Mouse (Mus musculus) C2C12 (cell line): ENCODE measurements around the gene Foxc2. TPM values are rescaled to one million over a fixed set of nuclear protein-coding genes. Genes with fewer than 3 reads are reported as not detected.
A peak's percentile ranks its signal among the peaks of the same experiment; 100 is the strongest.

Experiments used
- H3K27me3 ChIP-seq: one replicate; pipeline ENCODE4 v1.6.1; 2011; ENCODE audit not compliant: control insufficient read depth, insufficient read depth, insufficient read length
- H3K36me3 ChIP-seq: one replicate; pipeline ENCODE4 v1.6.1; 2011; ENCODE audit not compliant: control insufficient read depth, insufficient read depth
- H3K4me3 ChIP-seq: one replicate; pipeline ENCODE4 v1.5.1; 2011; ENCODE audit warnings: mild to moderate bottlenecking, control low read depth; ENCODE audit not compliant: poor library complexity, insufficient read depth, severe bottlenecking
- H3K79me2 ChIP-seq: one replicate; pipeline ENCODE4 v1.6.1; 2011; ENCODE audit not compliant: control insufficient read depth, insufficient read depth
- H3K79me3 ChIP-seq: one replicate; pipeline ENCODE4 v1.6.1; 2011; ENCODE audit warnings: low read depth, control low read depth
- H3ac ChIP-seq: one replicate; pipeline ENCODE3; 2011; ENCODE audit warnings: low read depth; ENCODE audit not compliant: control insufficient read depth, insufficient read length
- CEBPB ChIP-seq: IDR thresholded peaks from one replicate; pipeline ENCODE4 v1.6.1; 2011; ENCODE audit warnings: low read depth, mild to moderate bottlenecking, control low read depth, moderate library complexity
- CTCF ChIP-seq: IDR thresholded peaks from one replicate; pipeline ENCODE4 v1.5.1; 2011; ENCODE audit not compliant: control insufficient read depth, insufficient read depth, insufficient read length
- FOSL1 ChIP-seq: IDR thresholded peaks from one replicate; pipeline ENCODE4 v1.8.0; 2011; ENCODE audit warnings: mild to moderate bottlenecking, low read length; ENCODE audit not compliant: poor library complexity, insufficient read depth, severe bottlenecking
- MAX ChIP-seq: IDR thresholded peaks from one replicate; pipeline ENCODE4 v1.6.1; 2011; ENCODE audit warnings: mild to moderate bottlenecking, control low read depth
- MYOD1 ChIP-seq: IDR thresholded peaks from one replicate; pipeline ENCODE4 v1.6.1; 2011; ENCODE audit warnings: low read depth; ENCODE audit not compliant: control insufficient read depth, insufficient read length
- MYOG ChIP-seq: IDR thresholded peaks from one replicate; pipeline ENCODE4 v1.6.1; 2011; ENCODE audit not compliant: control insufficient read depth, insufficient read length; ENCODE audit errors: extremely low read depth
- USF1 ChIP-seq: IDR thresholded peaks from one replicate; pipeline ENCODE4 v1.6.1; 2011; ENCODE audit warnings: low read depth, mild to moderate bottlenecking, control low read depth, moderate library complexity
- long read RNA-seq, 2 experiments: library from polyadenylated mRNA; unstranded; transcript quantifications; one replicate each; pipeline ENCODE4 v2.0.0; 2019 to 2020
- polyA plus RNA-seq: library from polyadenylated mRNA; unstranded; fragments of >200 nt; fragmentation: generic; extraction: Trizol; gene quantifications from one replicate; pipeline ENCODE4 v1.2.1, GENCODE M21; 2012; ENCODE audit warnings: missing spikeins

Gene Foxc2
- 22.9 TPM for polyA plus RNA-seq
- long read RNA-seq, experiment 1, transcript Foxc2-201 (1 exons, 2,725 nt) = major isoform, 7 of 7 reads
- long read RNA-seq, experiment 1, partial matches to known transcripts = 0 of 7 reads
- long read RNA-seq, experiment 1, other reads (novel, unspliced or antisense) = 0 of 7 reads
- long read RNA-seq, experiment 2, transcript Foxc2-201 (1 exons, 2,725 nt) = major isoform, 352 of 352 reads
- long read RNA-seq, experiment 2, partial matches to known transcripts = 0 of 352 reads
- long read RNA-seq, experiment 2, other reads (novel, unspliced or antisense) = 0 of 352 reads

DNA sequence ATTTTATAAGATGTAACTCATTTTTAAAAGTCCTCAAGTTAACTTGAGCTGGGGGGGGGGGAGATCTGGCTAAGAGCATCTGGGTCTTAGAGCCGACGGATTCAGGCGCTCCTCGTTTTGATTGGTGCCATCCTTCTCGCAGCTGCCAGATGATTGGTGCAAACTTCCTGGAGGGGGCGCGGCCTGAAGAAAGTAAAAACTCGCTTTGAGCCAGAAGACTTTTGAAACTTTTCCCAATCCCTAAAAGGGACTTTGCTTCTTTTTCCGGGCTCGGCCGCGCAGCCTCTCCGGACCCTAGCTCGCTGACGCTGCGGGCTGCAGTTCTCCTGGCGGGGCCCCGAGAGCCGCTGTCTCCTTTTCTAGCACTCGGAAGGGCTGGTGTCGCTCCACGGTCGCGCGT is at the start of gene Foxc2:
Gene Foxc2 (plus strand): TSS at position 224 of the 400 bp plus-strand sequence.
- Histone ChIP-seq H3K36me3 (peaks cover under 1% of the 10 kb centered on the region), H3K79me3 (peaks cover 35% of the 10 kb centered on the region), H3K4me3 (peak within 1 kb of the TSS; percentile 68), H3ac (peak within 1 kb of the TSS; percentile 80), H3K27me3 (no peaks in the 10 kb centered on the region), H3K79me2 (peaks cover 49% of the 10 kb centered on the region)
- TF ChIP-seq CEBPB (no peak), CTCF (no peak), MYOD1 (no peak), FOSL1 (no peak), MAX (no peak), USF1 (no peak), MYOG (no peak)

GRCm38 (mm10) chr8:121071454-121071853 is 44.5 kb upstream of the Foxc2 start:
- Histone ChIP-seq H3K4me3 (no peak overlapping the region), H3K27me3 (peaks cover 88% of the 10 kb centered on the region), H3K36me3 (no peaks in the 10 kb centered on the region), H3K79me3 (no peaks in the 10 kb centered on the region), H3ac (no peak overlapping the region), H3K79me2 (no peaks in the 10 kb centered on the region)
- TF ChIP-seq USF1 (no peak), MYOG (no peak), FOSL1 (no peak), MYOD1 (no peak), CTCF (no peak), MAX (no peak), CEBPB (no peak)

GRCm38 (mm10) chr8:121072406-121073130 is 43.4 kb upstream of the Foxc2 start:
- TF ChIP-seq MYOG (no peak), MYOD1 (no peak), FOSL1 (no peak), USF1 (no peak), CEBPB (no peak), CTCF (no peak), MAX (no peak)
- no peak overlapping the region for H3K4me3 ChIP-seq
- H3K79me2 ChIP-seq = no peaks in the 10 kb centered on the region
- H3K36me3 ChIP-seq = no peaks in the 10 kb centered on the region
- H3ac ChIP-seq = no peak overlapping the region
- no peaks in the 10 kb centered on the region for H3K79me3 ChIP-seq
- peaks cover 90% of the 10 kb centered on the region for H3K27me3 ChIP-seq

GRCm38 (mm10) chr8:121073174-121074107 is 42.5 kb upstream of the Foxc2 start:
- Histone ChIP-seq H3K79me2 (no peaks in the 10 kb centered on the region), H3K27me3 (peaks cover 94% of the 10 kb centered on the region), H3K36me3 (no peaks in the 10 kb centered on the region), H3K79me3 (no peaks in the 10 kb centered on the region), H3K4me3 (no peak overlapping the region), H3ac (no peak overlapping the region)
- TF ChIP-seq CTCF (no peak), MYOD1 (no peak), USF1 (no peak)

DNA sequence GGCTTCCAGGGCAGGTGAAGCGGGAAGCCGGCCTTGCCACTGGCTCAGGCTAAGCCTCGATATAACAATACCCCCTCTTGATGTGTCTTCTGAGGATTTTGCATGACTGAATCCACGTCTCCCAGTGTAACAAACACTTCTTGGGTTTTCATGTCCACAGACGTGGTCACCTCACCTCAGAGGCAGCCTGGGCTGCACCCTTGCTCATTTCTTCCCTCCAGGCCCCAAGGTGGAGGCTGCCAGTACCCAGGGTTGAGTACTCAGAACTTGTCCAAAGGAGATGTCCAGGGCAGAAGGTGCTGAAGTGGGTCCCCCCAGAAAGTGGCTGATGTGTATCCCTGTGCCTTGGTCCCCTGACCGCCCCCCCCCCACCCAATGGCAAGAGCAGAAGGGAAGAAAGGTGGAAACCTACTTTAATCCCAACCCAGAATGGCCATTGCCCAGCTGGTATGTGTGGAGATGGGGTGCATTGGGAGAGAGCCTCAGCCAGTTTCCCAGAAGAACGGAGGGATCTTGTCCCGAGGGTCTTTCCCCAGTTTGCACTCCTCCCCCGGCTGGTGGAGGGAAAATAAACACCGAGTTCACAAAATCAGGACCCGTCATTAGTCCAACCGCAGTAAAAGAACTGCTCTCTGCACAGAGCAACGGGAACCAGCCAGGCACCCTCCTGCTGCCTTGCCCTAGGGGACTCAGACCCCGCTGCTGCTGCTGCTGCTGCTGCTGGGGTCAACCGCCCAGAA is 41.7 kb upstream of the Foxc2 start:
- Histone ChIP-seq H3K27me3 (peaks cover 94% of the 10 kb centered on the region), H3K4me3 (no peak overlapping the region), H3ac (no peak overlapping the region), H3K79me2 (no peaks in the 10 kb centered on the region), H3K36me3 (no peaks in the 10 kb centered on the region), H3K79me3 (no peaks in the 10 kb centered on the region)
- TF ChIP-seq MAX = no peak
- no peak for TF ChIP-seq FOSL1
- TF ChIP-seq MYOG = no peak
- no peak for TF ChIP-seq MYOD1
- TF ChIP-seq CTCF = no peak
- TF ChIP-seq CEBPB = no peak
- TF ChIP-seq USF1 = no peak
